Mouse (Mus musculus) liver, adult 2 months (tissue): Measurements from ENCODE around the gene Prune1.

Experiments used
- CTCF ChIP-seq: fragments of 200-500 bp; IDR thresholded peaks from 2 replicates; pipeline ENCODE4 v1.5.1; 2011; ENCODE audit warnings: low read depth, low read length, control low read depth
- POLR2A ChIP-seq: fragments of 200-500 bp; IDR thresholded peaks from 2 replicates; pipeline ENCODE4 v1.6.1; 2011; ENCODE audit warnings: low read length, control low read depth; ENCODE audit not compliant: insufficient read depth; ENCODE audit errors: extremely low read depth

DNA sequence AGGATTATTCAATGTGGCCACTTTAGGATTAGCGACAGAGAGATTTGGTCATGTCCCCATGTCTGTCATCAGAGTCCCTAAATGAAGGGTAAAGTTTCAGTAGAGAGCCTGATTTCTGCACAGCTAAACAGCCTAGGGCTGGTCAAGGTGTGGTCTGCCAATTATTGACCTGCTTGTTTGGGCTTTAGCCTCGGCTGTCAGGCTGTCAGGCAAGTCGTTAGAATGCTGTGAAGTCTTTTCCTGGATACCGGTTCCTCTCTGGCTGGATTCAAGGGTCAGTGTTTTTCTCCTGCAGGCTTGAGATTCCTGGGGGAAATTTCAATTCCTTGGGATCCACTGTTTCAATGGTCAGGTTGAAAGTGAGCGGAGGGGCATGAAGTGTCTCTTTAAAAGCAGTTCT is 4.1 kb upstream of the Prune1 start:
- TF ChIP-seq POLR2A, result no peak
- TF ChIP-seq CTCF, result no peak
